Mouse (Mus musculus) natural killer cell, adult 2 months (primary cell): ENCODE data around the gene Ly6g5b.
"Not testable (repeated sequence)": the region's sequence is repeated elsewhere in the genome, so short reads cannot be mapped to it uniquely, and the experiment has no call there.

Experiments used
- DNase-seq, 2 experiments: peaks; one replicate each; pipeline ENCODE4 v3.0.0; 2022; ENCODE audit warnings: low spot score in 2 of 2

Gene Ly6g5b

DNA sequence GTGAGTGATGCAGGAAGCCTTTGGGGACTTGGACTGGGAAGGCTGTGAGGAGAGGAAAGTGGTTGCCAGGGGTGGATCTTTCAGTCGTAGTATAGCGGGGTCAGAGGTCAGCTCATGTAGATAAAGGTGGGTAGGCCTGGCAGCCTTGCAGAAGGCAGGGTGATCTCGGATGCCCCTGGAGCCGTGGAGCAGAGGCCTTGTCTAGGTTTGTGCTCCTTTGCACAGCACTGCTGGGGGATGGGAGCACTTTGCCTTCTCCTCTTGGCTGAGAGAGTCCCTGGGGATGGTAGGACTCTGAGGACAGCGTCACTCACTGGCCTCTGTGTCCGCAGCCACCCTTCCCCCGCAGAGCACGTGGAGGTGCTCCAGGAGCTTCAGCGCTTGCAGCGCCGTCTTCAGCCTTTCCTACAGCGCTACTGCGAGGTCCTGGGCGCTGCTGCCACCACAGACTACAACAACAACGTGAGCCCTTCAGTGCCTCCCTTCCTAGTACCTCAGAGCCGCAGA, 25.3 kb upstream of the Ly6g5b start:
- no peak for DNase-seq

DNA sequence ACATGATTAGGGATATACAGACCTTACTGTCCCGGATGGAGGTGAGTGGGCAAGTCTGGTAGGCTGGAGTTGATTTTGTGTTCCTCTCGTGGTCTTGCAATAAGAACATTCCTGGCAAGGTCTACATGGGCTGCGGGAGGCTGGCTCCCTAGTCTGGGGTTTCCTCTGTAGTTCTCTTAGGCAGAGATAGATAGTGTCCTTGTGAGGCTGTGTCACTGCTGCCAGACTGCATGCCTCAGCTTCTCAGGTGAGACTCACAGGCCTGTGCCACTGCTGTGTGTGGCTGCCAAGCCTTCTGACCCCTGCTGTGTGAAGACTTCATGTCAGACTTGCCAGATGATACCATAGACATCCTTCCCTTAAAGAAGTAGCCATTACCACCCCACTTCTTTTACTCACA, 24.0 kb upstream of the Ly6g5b start:
- no peak for DNase-seq

DNA sequence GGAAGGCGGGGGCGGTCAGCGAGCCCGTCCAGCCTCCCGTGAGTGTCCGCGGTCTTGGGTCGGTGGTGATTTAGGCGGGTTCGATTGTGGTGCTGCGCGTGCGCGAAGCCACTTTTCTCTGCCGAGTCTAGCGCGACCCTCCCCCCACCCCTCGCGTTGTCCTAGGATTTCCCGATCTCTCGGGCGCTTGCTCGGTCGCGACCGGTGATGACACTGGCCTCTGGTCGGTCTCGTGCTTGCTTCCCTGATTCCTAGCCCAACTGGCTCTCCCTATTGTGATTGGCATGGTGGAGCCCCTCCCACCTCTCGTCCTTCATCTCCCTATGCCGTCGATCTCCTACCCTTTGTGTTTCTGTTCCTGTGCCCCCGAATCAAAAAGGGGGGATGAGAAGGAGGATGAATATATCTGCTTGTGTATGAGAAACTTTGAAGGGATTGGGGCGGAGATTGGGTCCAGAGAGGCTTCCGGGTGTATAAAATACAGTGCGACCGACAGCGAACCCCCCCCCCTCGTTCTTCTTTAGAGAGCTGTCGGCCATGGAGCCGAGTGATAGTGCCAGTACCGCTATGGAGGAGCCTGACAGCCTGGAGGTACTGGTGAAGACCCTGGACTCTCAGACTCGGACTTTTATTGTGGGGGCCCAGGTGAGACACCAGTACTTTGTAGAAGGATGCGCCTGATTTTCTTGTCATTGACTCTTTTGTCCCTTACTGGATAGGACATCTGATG, 20.5 kb upstream of the Ly6g5b start:
- no peak for DNase-seq

DNA sequence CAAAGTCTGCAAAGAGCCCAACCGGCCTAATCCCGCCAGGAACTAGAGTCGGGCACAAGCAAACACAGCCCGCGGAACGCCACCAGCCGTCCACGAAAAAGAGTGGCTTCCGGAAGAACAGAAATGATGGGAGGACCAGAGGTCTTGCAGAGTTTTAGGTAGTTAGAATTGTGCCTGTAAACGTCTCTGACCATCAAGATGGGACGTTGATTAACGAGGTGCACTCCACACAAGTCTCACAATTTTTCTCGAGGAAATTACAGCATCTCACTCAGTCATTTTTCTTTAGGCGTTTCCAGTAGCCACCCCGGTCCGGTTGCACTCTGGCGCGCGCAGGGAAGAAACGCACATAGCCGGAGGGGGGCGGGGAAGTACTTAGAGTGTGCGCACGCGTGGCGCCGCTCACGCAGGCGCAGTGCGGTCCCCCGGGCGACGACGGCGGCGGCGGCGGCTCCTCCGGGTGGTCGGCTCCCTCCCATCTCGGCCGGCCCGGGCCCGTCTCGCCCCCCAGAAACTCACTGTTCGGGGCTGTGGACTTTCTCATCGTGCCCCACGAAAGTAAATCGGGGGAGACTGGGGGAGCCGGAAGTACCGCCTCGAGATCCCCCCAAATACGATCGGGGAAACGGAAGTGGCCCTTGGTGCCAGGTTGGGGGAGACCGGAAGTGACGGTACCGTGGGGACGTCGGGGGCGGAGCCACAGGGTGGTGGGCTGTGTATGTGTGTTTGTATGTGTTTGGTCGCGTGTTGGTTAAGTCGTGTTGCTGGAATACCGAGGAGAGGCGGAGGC, 19.8 kb upstream of the Ly6g5b start, which contains the start of gene Bag6:
Gene Bag6 (plus strand): TSS at position 378 of the 790 bp plus-strand sequence.
- peak; percentile 96 for DNase-seq

DNA sequence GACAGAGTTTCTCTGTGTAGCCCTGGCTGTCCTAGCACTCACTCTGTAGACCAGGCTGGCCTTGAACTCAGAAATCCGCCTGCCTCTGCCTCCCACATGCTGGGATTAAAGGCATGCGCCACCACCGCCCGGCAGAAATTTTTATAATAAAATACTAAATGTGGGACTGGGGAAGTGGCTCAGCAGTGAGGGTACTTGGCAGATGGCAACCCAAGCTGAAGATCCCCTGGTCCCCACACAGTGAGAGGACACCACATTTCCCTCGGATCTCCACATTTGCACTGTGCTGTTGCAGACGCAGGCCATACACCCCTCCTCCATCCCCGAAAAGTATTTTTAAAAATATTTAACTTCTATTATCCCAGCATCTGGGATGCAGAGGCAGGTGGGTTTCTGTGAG, 18.3 kb upstream of the Ly6g5b start:
- no peak for DNase-seq

DNA sequence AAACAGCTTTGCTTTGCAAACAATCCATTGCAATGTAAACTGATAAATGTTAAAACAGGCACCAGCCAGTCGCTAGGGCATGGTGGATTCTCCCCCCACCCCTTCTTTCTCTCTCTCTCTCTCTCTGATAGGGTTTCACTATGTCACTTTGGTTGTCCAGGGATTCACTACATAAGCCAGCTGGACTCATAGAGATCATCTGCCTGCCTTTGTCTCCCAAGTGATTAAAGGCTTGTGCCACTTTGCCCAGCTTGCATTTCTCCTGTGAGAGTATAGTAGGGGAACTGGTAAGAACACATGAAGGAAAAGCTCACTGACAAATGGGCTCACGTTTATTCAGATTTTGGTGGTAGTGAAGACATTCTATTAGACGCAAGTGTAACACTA, 16.9 kb upstream of the Ly6g5b start:
- DNase-seq = no peak

DNA sequence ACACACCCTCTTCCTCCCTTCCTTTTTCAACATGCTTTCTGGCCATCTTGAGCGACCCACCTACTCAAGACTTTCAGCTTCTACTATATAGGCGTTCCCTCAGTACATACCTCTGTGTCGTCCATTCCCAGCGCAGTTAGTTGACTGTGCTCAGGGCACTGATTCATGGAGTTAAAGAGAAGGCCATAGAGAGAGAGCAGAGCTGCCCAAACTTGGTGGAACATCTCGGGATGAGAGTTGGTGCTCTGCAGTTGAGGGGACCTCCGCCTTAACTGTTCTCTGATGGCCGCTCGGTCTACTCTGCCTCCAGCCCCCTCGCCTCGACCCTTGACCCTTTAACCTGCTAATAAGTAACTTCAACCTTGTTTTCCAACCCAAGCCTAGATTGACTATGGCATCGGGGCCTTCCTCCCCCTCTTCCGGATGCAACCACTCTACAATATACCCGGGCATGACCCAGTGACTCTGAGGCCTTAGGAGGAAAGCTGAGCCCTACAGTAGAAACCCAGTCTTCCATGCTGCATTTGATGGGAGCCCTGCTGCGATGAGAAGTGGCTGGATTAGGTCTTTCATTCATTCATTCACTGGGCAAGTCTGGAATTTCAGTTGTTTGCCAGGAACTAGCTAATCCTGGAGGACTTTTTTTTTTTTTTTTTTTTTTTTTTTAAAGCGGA, 16.4 kb upstream of the Ly6g5b start, which contains the start of gene Apom:
Gene Apom (minus strand): TSS at position 551 of the 674 bp plus-strand sequence.
- no peak for DNase-seq

DNA sequence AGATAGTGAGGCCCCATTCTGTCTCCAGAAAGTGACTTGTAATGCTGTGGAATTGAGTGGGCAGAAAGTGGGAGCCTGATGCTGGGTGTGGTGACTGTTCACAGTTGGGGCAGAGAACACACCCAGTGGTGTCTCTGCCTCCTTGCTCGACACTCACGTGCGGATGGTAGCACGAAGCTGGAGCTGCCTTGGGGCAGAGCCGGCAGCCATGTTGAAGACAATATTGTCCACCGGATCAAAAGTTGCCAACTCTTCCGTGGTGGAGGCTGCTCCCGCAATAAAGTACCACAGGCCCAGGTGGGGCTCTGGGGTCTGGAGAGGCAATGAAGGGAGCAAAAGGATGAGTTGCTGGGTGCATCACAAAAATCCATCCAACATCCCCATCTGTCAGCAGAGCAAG, 15.8 kb upstream of the Ly6g5b start:
- no peak for DNase-seq

DNA sequence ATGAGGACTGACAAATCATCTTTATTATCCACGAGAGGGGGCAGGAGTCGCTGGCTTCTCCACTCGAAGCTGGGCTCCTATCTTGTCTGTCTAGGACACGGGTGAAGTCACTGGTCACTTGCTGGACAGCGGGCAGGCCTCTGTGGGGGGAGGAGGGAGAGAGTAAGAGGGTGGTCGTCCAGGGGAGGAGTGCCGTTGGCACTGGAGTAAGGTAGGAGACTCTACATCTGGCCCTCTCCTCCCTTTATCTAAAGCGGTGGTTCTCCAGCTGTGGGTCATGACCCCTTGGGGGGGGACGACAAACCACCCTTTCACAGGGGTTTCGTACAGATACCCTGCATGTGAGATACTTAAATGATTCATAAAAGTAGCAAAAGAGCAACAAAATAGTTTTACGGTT, 13.8 kb upstream of the Ly6g5b start:
- no peak for DNase-seq

DNA sequence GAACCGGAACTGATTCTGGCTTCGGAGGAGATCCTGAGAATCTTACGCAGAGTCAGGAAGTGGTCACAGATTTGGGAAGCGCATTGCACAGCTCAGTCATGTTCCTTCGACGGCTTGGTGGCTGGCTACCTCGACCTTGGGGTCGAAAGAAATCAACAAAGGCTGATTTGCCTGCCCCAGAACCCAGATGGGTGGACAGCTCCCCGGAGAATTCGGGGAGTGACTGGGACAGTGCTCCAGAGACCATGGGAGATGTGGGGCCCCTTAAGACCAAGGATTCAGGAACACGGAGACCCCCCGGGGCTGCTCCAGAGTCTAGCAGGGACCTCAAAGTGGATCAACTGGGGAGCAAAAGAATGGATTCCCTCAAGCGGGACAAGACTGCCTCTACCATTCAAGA, 11.8 kb upstream of the Ly6g5b start:
- no peak for DNase-seq

DNA sequence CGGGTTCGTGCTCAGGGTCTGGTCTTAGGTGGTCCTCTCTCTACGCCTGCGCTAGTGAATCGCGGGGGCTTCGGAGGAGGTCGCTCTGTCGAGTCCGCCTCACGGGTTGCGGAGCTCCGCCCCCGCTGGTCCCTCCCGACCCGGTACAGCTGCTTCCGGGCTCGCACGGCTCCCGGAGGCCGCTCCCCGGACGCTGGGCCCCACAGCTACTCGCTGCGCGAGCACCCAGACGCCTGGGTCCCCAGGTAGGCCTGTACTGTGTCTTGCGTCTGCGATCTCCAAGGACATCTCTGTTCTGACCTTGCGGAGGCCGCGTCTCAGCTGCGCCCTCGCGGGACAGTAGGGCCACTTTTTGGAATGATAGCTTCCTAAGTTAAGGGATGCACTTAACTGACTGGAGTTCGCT, 11.0 kb upstream of the Ly6g5b start, which contains the start of gene D17H6S53E:
Gene D17H6S53E (plus strand): TSS at position 168 of the 406 bp plus-strand sequence.
- DNase-seq = peak; percentile 61 to 75

DNA sequence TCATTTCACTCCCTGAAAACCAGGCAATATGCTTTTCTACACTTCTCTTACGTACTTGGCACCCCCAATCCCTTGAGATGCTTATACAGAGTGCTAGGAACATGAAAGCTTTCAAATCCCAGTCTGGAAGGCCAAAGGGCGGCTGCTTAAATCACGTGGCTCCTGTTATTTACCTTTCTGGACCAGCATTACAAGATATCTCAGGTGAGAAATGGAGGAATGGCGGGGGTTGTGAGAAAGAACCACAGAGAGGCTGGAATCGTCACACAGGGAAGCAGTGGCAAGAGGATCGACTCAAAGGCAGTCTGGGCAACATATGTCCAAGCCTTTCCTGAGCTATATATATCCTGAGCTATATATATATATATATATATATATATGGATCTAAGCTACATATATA, 10.3 kb upstream of the Ly6g5b start:
- DNase-seq = no peak

DNA sequence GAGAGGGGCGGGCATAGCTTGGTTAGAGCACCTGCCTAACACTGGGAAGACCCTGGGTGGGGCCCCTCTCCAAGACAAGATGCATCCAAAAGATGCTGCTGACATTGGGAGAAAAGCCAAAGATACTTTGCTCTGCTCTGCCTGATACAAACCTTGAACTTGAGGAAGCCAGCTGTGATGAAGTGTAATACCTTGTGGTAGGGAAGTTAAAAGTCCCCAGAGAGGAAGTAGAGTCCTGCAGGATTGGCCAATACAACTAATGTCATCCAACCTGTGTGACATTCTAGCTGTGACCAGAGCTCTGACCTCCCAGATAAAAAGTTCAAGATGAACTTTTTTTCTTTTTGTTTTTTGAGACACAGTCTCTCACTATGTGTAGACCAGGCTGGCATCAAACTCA, 9.9 kb upstream of the Ly6g5b start:
- no peak for DNase-seq

DNA sequence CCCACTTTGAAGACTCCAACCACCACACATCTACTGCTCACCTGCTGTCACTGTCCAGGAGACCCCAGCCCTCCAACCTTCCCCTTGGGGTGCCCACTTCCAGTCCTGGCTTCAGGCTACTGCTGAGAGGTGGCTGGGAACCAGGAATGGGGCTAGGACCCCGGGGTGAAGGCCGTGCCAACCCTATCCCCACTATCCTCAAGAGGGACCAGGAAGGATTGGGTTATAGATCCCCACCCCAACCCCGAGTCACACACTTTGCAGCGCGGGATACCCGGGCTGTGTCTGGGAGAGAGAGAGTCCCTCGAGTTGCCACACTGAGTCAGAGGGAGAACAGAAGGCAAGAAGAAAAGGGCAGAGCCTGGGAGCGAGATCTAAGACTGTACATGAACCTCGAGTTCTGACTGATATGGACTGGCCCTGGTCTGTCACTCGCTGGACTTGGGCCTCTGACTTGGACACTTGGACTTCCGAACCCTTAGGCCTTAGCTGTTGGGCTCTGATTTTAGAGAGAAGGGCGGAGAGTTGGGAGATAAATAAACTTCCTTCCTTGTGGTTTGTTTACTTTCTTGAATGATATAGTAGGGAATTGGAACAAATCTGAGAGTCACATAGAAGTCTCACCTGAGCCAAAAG, 9.2 kb upstream of the Ly6g5b start:
- not testable (repeated sequence) for DNase-seq

DNA sequence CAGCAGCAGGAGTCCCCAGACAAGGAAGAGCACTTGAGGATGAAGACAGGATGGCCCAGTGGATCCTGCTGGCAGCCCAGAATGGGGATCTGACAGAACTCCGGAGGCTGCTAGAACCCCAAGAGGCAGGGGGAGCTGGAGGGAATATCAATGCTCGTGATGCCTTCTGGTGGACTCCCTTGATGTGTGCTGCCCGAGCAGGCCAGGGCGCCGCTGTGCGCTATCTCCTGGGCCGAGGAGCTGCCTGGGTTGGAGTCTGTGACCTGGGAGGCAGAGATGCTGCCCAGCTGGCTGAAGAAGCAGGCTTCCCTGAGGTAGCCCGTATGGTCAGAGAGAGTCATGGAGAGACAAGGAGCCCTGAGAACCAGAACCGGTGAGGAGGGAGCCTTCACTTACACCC, 8.1 kb upstream of the Ly6g5b start:
- DNase-seq = not testable (repeated sequence)

DNA sequence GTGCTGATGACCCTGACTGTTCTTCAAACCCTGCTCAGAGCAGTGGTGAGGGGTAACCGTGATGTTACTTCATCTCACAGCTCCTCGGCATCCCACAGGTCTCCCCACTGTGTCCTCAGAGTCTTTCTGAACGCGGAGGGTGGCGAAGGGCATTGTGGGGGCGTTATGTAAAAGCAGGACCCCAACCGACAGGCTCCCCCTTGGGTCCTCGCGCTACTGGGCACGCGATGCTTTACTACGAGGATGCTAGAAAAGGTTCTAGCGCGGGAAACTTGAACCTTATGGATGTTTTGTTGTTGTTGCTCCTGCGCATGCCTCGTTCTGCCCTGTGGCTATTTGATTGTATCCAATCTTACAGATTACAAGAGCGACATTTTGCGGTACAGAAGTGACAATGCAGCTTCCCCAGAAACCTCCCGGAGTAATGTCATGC, 6.7 kb upstream of the Ly6g5b start, which contains the start of gene Csnk2b:
Gene Csnk2b (minus strand): TSS at position 183 of the 433 bp plus-strand sequence.
- peak; percentile 38 to 52 for DNase-seq

DNA sequence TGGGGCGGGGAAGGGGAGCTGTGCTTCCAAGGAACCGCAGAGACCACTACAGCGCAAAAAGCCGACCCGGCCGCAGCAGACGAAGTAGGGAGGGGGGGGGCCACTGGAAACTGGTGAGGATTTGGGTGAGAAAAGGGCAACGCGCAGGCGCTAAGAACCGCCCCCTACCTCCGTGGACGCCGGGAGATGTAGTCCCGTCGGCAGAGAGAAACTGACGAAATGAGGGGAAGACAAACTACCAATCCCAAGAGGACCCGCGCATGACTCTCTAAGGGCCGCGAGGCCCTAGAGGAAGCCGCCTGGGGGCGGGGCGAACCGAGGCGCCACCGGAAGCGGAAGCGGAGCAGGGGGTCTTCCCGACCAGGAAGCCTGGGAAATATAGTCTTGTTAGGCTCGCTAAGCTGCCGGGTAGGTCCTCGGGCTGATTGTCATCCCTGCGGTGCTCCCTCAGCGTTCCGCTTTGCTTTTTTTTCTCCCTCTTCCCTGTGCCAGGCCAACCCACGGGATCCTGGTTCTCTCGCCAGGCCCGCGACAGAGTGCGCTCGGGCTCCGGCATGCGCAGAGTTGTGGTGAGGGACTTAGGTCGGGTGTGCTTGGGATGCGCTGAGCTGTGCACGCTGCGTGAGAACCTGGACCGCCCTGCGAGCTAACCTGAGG, 6.0 kb upstream of the Ly6g5b start, which contains the start of gene Gpank1:
Gene Gpank1 (plus strand): TSS at position 313 of the 657 bp plus-strand sequence.
- DNase-seq = peak; percentile 97

DNA sequence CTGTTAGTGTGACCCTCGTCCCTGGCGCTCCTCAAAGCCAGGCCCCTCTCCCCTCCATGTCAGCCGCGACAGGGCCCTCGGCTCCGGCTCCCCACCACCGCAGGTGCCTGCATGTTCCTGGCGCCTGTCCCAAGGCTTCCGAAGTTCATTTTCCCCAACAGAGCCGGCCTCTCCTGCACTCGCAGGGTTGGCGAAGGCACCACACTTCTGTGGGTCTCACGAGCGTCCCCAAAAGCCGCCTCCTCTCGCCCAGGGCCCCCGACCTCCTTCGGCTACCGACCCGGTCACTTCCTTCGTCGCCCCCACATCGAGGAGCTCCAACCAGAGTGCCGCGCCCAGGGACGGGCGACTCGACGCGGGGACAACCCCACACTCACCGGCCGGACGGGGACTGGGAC, 5.5 kb upstream of the Ly6g5b start:
- DNase-seq = no peak

DNA sequence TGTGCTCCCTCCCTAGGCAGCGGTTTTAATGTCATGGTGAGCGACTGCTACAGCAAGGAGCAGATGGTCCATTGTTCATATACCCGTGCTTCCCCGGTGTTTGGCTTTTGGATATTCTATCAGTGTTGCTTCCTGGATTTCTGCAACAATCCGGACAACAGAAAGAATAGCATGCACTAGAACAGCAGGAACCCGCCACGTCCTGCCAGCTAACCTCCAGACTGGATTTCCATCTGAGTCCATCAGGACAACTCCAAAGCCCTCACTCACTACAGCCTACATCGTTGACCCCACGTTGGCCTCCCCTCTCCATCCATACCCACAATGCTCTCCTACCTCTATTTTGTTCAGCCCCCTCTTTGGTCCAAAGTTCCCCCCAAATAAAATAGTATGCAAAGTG, 3.5 kb downstream of the Ly6g5b start:
- no peak for DNase-seq

DNA sequence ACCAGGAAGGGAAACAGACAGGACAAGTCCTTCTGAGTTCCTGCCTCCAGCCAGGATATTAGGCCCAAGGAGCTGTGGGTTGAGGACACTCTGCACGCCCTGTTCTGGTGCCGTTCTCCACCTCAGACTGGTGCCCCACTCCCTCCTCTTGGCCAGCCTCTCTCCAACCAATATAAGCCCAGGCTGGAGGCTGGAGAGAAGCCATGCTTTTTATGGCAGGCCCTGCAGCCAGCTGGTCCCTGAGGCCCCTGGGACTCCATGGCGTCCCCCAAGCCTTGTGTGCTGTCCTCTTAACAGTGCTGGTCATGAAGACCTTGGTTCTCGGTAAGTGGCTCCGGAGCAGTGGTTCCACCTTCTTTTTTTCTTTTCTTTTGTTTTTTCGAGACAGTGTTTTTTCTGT, 7.1 kb downstream of the Ly6g5b start, which contains the start of gene Ly6g5c:
Gene Ly6g5c (plus strand): TSS at position 183 of the 400 bp plus-strand sequence.
- no peak for DNase-seq

DNA sequence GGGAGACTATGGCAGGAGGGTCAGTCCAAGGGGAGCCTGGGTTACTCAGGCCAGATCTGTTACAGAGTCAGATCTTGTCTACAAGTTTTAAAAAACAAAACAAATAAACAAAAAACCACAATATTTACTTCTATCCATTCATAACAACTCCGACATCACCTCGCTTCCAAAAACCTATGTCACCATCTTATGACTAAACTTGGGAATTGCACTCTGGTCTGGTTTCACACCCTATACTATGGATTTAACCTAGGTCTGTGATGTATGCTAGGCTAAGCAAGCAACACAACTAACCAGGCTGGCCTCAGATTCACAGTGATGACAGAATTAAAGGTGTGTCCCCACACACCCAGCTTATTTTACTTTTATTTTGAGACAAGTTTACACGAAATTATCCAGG, 8.7 kb downstream of the Ly6g5b start:
- no peak for DNase-seq
